Mouse (Mus musculus): Measurements from ENCODE around the gene Crim1. TPM values are rescaled to one million over a fixed set of nuclear protein-coding genes. Genes with fewer than 3 reads are reported as not detected.

Gene Crim1
- polyA plus RNA-seq (2014; fragmentation: Nextera tagmentation; extraction: Ambion mirVana), result 3.6 and 5.3 TPM in 2 replicates

DNA sequence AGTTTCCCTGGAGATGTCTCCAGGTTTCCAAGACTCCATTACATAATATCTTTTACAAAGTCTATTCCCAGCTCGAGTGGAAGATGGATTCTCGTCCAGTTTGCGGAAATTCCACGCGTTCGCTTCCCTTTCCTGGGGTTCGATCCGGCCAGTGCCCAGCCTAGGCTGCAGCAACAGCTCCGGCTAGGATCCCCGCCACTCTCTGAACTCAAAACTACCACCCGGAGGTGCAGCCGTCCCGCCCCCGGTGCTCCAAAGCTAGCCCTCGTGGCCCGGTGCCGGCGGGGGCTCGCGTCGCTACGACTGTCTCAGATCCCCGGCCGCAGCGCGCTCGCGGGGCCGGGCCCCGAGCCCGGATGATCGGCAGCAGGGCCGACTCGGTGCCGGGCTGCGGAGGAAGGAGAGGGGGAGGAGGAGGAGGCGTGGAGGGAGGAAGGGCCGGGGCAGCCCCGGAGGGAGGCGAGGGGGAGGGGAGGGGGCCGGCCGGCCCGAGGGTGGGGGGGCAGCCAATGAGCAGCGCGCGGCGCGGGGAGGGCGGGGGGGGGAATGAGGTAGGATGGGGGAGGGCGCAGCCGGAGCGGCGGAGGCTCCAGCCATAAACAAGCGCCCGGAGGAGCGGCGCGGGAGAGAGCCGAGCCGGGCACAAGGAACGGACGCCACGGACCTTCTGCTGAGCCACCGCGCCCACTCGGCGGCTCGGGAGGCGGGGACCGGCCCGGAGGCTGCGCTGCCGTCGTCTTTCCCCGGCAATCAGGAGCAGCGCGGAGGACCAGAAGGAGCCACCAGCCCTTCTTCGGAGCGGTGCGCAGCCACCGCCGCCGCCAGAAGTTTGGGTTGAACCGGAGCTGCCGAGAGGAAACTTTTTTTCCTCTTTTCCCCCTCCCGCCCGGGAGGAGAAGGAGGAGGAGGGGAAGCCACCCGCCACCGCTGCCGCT, at the start of gene Crim1:
Crim1 (plus strand) TSS at position 623 of the 935 bp plus-strand sequence.
- WGBS, result under 1% methylated on average over 46 of the region's 90 CpGs

DNA sequence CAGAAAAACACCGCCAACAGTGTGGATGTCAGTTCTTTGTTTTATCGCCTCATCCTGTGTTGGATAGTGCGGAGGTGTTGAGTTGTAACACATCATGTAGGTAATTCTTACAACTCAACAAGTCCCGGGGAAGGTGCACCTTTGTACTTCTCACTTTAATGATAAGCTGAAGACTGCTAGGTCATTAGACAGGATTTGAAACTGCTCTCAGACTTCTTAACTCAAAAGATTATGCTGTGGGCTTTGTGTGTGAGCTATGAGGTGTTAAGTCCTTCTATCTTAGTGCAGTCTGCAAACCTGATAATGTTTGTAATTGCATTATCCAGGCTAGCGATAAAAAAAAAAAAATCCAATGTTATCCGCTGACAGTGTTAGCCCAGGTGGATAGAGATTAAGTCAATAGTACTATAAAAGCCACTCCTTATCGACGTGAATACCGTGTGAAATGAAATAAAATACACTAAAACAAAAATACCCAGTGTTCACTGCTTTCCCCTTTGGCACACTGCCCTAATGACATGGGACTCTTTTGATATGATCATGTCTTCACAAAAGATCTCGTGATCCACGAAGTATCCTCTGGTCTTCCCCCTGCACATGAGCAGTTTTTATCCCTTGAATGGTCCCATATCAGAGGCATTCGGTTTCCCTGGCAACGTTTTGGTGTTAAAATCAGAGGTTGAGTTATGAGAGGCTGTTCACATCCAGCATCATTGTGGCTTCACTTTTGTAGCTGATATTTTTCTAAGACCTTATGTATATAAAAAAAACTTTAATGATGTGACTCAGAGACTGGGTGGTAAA, 48.4 kb upstream of the Crim1 start:
- no peaks in the 10 kb centered on the region for H3K36me3 ChIP-seq (ENCODE audit: control insufficient read depth, insufficient read depth, low read length)
- H3K27me3 ChIP-seq (replicated peaks; ENCODE audit: control insufficient read depth, insufficient read depth, low read length), result no peaks in the 10 kb centered on the region
- no peak overlapping the region for H3K4me3 ChIP-seq (ENCODE audit: low read depth, low read length)
- no peaks in the 10 kb centered on the region for H3K9me3 ChIP-seq (replicated peaks; ENCODE audit: control insufficient read depth, low read length)
- DNase-seq (ENCODE audit: low spot score) (peak; percentile 29), ATAC-seq (no peak)
- no peak overlapping the region for H3K9ac ChIP-seq (ENCODE audit: low read length)
- no peak overlapping the region for H3K27ac ChIP-seq (ENCODE audit: low read depth, low read length)
- H3K4me2 ChIP-seq (ENCODE audit: low read length), result no peak overlapping the region
- WGBS, result 64% methylated on average over 13 of the region's 13 CpGs
- no peaks in the 10 kb centered on the region for H3K4me1 ChIP-seq (ENCODE audit: control insufficient read depth, insufficient read depth, low read length)

More for the DNA sequence above, at the start of gene Crim1:
- Histone ChIP-seq H3K4me1 (ENCODE audit: control insufficient read depth, insufficient read depth, low read length) (peaks cover 8% of the 10 kb centered on the region; the same call in 1 of the 2 replicates), H3K9ac (ENCODE audit: low read length) (peak within 1 kb of the TSS; percentile 78), H3K4me3 (ENCODE audit: low read depth, low read length) (peak within 1 kb of the TSS; percentile 80), H3K27me3 (replicated peaks; ENCODE audit: control insufficient read depth, insufficient read depth, low read length) (no peaks in the 10 kb centered on the region), H3K36me3 (ENCODE audit: control insufficient read depth, insufficient read depth, low read length) (no peaks in the 10 kb centered on the region), H3K9me3 (replicated peaks; ENCODE audit: control insufficient read depth, low read length) (no peaks in the 10 kb centered on the region), H3K27ac (ENCODE audit: low read depth, low read length) (peak within 1 kb of the TSS; percentile 85), H3K4me2 (ENCODE audit: low read length) (peak within 1 kb of the TSS; percentile 98)
- ATAC-seq, result peak; percentile 77
- peak; percentile 84 for DNase-seq (ENCODE audit: low spot score)

DNA sequence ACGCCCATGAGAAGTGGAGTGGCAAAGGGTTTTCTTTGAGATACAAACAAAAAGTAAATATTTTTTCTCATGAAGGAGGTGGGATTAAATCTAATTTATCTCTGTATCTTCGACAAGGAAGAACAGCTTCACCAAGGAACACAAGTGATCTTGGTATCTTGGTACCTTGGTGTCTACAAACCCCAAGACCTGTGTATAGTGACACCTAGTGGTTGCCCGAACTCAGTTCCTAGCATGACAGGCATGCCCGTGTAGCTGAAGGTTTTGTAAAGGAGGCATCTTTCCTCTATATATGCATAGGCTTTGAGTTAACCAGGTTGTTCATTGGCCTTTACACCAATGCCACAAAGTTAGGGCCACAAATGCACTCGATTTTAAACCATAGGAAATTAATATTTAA, 36.8 kb upstream of the Crim1 start:
- no peak overlapping the region for H3K4me2 ChIP-seq (ENCODE audit: low read length)
- no peak overlapping the region for H3K27ac ChIP-seq (ENCODE audit: low read depth, low read length)
- DNase-seq (ENCODE audit: low spot score) (peak; percentile 84), ATAC-seq (peak; percentile 46; the same call in 1 of the 2 replicates)
- H3K9me3 ChIP-seq (replicated peaks; ENCODE audit: control insufficient read depth, low read length), result no peaks in the 10 kb centered on the region
- no peak overlapping the region for H3K4me3 ChIP-seq (ENCODE audit: low read depth, low read length)
- no peaks in the 10 kb centered on the region for H3K4me1 ChIP-seq (ENCODE audit: control insufficient read depth, insufficient read depth, low read length)
- no peaks in the 10 kb centered on the region for H3K27me3 ChIP-seq (replicated peaks; ENCODE audit: control insufficient read depth, insufficient read depth, low read length)
- no peaks in the 10 kb centered on the region for H3K36me3 ChIP-seq (ENCODE audit: control insufficient read depth, insufficient read depth, low read length)
- 34% methylated on average over 5 of the region's 5 CpGs for WGBS
- H3K9ac ChIP-seq (ENCODE audit: low read length), result no peak overlapping the region

DNA sequence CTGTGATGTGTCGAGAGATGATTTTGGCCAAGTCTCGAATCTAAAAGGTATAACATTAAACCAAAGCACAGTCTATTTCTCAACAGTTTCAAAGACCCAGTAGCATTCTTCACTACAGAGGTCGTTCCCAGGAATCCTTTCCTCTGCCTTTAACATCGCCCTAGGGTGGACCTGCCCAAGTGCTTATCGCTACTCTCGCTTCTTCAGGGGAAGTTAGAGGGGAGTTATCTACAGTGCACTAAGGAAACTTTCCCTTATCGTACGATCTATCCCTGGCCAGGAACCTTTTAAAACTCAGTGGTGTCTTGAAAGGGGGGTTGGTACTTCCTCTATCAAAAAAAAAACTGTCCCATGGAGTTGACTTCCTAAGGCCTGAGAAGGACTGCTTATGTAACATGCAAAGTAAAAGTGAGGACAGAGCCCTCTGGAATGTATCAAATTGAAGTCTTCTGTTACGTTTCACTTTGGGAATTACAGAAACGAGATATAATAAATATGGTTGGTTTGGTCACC, 36.3 kb upstream of the Crim1 start:
- Histone ChIP-seq H3K27me3 (replicated peaks; ENCODE audit: control insufficient read depth, insufficient read depth, low read length) (no peaks in the 10 kb centered on the region), H3K9ac (ENCODE audit: low read length) (no peak overlapping the region), H3K4me2 (ENCODE audit: low read length) (no peak overlapping the region), H3K36me3 (ENCODE audit: control insufficient read depth, insufficient read depth, low read length) (no peaks in the 10 kb centered on the region), H3K4me3 (ENCODE audit: low read depth, low read length) (no peak overlapping the region), H3K9me3 (replicated peaks; ENCODE audit: control insufficient read depth, low read length) (no peaks in the 10 kb centered on the region), H3K27ac (ENCODE audit: low read depth, low read length) (no peak overlapping the region), H3K4me1 (ENCODE audit: control insufficient read depth, insufficient read depth, low read length) (no peaks in the 10 kb centered on the region)
- 90% methylated on average over 10 of the region's 10 CpGs for WGBS
- DNase-seq (ENCODE audit: low spot score) (no peak), ATAC-seq (no peak)

DNA sequence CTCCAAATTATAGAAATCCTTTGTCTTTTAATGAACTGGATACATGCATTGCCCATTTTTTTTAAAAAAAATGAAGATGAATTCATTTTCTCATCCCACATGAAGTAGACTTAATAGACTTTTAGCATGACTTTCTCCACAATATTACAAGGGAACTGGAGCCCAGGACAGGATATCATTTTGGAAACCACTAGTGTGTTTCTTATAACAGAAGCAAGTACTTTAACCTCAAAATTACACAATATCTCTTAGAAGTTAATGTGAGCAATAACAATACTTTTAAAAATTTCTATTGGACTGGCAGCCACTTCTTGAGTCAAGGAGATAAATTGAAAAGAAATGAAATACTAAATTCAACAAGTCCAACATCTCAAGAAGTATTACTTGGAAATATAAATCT, 34.2 kb upstream of the Crim1 start:
- no peak overlapping the region for H3K4me3 ChIP-seq (ENCODE audit: low read depth, low read length)
- no peaks in the 10 kb centered on the region for H3K27me3 ChIP-seq (replicated peaks; ENCODE audit: control insufficient read depth, insufficient read depth, low read length)
- H3K36me3 ChIP-seq (ENCODE audit: control insufficient read depth, insufficient read depth, low read length), result no peaks in the 10 kb centered on the region
- H3K9me3 ChIP-seq (replicated peaks; ENCODE audit: control insufficient read depth, low read length), result no peaks in the 10 kb centered on the region
- no peaks in the 10 kb centered on the region for H3K4me1 ChIP-seq (ENCODE audit: control insufficient read depth, insufficient read depth, low read length)
- H3K9ac ChIP-seq (ENCODE audit: low read length), result no peak overlapping the region
- ATAC-seq (no peak), DNase-seq (ENCODE audit: low spot score) (no peak)
- no peak overlapping the region for H3K4me2 ChIP-seq (ENCODE audit: low read length)
- no peak overlapping the region for H3K27ac ChIP-seq (ENCODE audit: low read depth, low read length)

DNA sequence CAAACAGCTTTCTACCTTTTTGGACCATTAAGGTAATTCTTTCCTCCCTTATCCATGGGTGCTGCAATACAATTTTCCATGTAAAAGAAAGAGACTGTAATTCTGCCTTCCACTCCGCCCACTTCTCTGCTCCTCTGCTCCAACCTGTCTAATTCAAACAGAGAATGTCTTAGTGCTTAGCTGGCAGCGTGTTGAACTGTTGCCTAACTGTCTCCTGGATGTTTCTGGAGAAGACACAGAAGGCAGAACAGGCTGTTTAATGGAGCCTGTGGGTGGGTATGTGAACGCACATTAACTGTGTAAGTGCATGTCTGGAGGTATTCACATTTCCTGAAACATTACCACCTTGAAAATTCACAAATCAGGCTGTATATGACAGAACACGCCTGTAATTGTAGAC, 33.5 kb upstream of the Crim1 start:
- no peak overlapping the region for H3K4me2 ChIP-seq (ENCODE audit: low read length)
- no peaks in the 10 kb centered on the region for H3K9me3 ChIP-seq (replicated peaks; ENCODE audit: control insufficient read depth, low read length)
- H3K4me3 ChIP-seq (ENCODE audit: low read depth, low read length), result no peak overlapping the region
- no peak overlapping the region for H3K27ac ChIP-seq (ENCODE audit: low read depth, low read length)
- DNase-seq (ENCODE audit: low spot score), result no peak
- no peaks in the 10 kb centered on the region for H3K4me1 ChIP-seq (ENCODE audit: control insufficient read depth, insufficient read depth, low read length)
- 84% methylated on average over 4 of the region's 4 CpGs for WGBS
- H3K9ac ChIP-seq (ENCODE audit: low read length), result no peak overlapping the region
- H3K27me3 ChIP-seq (replicated peaks; ENCODE audit: control insufficient read depth, insufficient read depth, low read length), result no peaks in the 10 kb centered on the region
- H3K36me3 ChIP-seq (ENCODE audit: control insufficient read depth, insufficient read depth, low read length), result no peaks in the 10 kb centered on the region
- ATAC-seq, result no peak

DNA sequence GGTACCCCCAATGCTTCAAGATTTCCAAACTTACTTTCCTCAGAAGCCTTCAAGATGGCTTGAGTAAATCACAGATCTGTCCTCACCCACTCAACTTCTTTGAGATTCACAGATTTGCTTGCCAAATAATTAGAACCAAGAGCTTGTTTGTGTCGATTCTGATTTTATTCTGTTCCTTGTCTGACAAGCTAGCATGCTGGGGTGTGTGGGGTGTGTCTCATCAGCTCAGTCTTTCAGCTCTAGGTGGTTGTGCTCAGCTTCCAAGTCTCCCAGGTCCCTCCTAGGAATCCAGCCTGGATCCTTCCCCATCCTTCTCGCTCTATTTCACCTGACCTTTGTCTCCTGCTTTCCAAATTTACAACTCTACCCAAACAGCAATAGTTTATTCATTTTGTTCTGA, 27.7 kb upstream of the Crim1 start:
- Histone ChIP-seq H3K36me3 (ENCODE audit: control insufficient read depth, insufficient read depth, low read length) (no peaks in the 10 kb centered on the region), H3K9me3 (replicated peaks; ENCODE audit: control insufficient read depth, low read length) (no peaks in the 10 kb centered on the region), H3K27ac (ENCODE audit: low read depth, low read length) (no peak overlapping the region), H3K4me1 (ENCODE audit: control insufficient read depth, insufficient read depth, low read length) (no peaks in the 10 kb centered on the region), H3K27me3 (replicated peaks; ENCODE audit: control insufficient read depth, insufficient read depth, low read length) (no peaks in the 10 kb centered on the region), H3K4me3 (ENCODE audit: low read depth, low read length) (no peak overlapping the region), H3K9ac (ENCODE audit: low read length) (no peak overlapping the region), H3K4me2 (ENCODE audit: low read length) (no peak overlapping the region)
- ATAC-seq (no peak), DNase-seq (ENCODE audit: low spot score) (no peak)
- 78% methylated on average over 2 of the region's 2 CpGs for WGBS

DNA sequence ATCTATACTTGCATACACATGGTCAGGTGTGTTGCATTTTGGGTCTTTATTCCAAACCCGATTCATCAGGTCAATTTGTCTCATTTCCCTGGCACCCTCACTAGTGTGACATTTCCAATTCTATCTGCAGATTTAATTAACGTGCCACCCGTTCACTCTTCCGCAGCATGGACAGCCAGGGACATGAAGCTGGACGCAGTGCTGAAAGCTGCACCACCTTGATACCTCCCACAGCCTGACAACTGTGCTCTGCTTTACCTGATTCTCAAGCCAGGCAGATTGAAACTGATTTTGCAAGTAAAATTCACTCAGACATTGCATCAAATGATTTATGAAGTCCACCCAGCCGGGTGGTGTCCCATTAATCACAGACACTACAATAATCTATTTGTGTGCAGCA, 19.3 kb upstream of the Crim1 start:
- Histone ChIP-seq H3K4me2 (ENCODE audit: low read length) (no peak overlapping the region), H3K4me1 (ENCODE audit: control insufficient read depth, insufficient read depth, low read length) (no peaks in the 10 kb centered on the region), H3K27ac (ENCODE audit: low read depth, low read length) (no peak overlapping the region), H3K4me3 (ENCODE audit: low read depth, low read length) (no peak overlapping the region), H3K9ac (ENCODE audit: low read length) (no peak overlapping the region), H3K9me3 (replicated peaks; ENCODE audit: control insufficient read depth, low read length) (no peaks in the 10 kb centered on the region), H3K27me3 (replicated peaks; ENCODE audit: control insufficient read depth, insufficient read depth, low read length) (no peaks in the 10 kb centered on the region), H3K36me3 (ENCODE audit: control insufficient read depth, insufficient read depth, low read length) (no peaks in the 10 kb centered on the region)
- DNase-seq (ENCODE audit: low spot score) (no peak), ATAC-seq (no peak)
- 93% methylated on average over 6 of the region's 6 CpGs for WGBS
